Mouse (Mus musculus) layer of hippocampus, adult 11-12 months (tissue): ENCODE results near the gene Rrnad1.

Source experiments
- DNase-seq: peaks from one replicate; pipeline ENCODE4 v3.0.0; 2022; ENCODE audit warnings: low spot score

The Rrnad1 gene

DNA sequence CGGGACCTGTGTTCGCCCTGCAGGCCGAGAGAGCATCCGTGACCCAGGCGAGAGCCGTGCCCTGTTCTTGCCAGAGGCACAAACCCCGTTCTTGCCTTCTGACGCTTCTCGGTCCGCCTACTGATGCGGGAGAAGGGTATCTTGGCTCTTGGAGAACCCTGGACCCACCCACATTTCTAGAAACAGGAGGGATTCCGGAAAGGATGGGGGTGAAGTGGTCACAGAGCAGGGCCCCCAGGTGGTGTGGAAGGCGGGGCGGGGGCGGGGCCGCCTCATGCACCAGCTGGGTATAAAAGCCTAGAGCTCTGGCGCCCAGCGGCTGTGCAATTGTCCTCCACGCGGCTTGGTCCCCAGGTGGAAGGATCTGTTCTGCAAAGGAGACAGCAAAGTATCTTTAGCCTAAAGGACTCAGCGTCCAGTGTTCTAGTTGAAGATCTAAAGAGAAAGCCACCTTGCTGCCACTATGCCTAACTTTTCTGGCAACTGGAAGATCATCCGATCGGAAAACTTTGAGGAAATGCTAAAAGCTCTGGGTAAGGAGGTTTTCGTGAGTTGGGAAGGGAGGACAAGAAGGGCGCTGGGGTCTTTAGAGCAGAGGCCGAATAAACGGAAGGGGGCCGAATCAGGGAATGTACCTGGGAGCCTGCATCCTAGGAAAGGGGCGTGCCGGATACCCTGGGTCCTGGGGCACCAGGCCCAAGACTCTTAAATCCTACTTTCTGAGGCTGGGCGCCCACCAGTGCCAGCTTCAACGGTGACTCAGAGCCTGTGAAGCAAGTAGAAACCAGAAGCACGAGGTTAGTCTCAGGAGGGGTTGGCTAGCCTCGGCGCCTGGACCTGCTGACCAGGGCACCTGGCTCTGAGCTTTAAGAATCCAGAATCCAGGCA lies 18.1 kb upstream of the Rrnad1 start, which contains the start of gene Crabp2:
Gene Crabp2 (plus strand): TSS at position 289 of the 888 bp plus-strand sequence.
- no peak for DNase-seq

DNA sequence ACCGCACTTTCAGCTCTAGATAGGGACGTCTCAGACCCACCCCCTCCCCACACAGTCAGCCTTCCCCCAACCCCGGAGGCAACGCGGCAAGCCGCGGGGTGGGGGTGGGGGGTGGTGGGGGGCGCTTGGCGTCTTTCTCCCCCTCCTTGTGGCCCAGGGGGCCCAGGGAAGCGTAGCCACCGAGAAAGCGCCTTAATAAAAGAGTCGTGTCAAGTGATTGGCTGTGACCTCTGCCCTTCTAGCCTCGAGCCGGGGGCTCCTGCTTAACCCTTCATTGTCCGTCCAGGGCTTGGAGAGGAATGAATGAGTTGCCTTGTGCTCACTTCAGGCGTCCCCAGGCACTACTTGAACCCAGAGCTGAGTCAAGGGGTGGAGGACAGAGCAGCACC lies 17.3 kb upstream of the Rrnad1 start:
- DNase-seq = no peak

DNA sequence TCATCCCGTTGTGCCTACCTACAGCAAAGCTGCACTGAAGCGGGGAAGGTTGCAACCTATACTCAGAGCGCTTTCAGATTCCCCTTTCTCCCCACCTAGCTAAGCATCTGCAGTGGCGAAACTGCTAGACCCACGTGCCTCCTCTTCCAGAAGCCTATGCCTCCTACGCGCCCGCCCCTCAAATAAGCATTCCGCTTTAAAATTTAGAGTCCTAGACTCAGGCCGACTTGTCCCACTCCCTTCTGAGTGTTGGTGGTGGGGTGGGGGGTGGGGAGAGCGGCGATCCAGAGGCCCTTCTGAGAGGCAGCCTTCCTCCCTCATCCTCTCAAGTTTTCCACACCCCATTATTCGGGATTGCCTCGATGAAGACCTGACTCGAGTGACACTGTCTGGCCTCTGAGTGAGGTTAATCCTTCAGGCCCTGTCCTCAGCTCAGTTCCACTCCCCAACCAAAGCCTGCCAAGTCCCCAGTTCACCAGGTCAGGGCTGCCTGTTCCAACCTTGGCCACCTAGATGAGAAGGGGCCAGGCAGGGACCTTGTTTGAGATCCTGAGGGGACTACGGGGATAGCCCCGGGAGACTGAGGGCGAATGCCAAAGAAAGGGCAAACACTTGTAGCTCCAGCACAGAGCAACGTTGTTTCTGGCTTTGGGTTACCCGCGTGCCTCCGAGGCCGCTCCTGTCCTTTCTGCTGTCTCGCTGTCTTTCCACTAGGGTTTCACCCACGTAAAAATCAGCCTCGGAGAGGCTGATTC lies 16.7 kb upstream of the Rrnad1 start:
- no peak for DNase-seq

DNA sequence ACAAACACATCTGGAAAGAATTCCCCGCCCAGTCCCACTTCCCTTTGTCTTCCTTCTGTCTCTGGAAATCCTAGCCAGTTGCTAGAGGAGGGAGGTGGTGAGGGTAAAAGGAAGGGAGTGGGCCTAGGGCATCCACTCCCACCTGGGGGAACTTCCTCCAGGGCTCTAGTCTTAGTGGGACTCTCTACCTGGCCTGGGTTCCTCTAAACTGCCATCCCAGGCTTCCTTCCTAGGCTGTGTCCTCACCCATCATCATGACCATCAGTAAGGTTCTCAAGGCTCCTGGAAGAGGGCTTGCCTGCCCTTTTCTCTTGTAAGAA lies 16.0 kb upstream of the Rrnad1 start:
- no peak for DNase-seq

DNA sequence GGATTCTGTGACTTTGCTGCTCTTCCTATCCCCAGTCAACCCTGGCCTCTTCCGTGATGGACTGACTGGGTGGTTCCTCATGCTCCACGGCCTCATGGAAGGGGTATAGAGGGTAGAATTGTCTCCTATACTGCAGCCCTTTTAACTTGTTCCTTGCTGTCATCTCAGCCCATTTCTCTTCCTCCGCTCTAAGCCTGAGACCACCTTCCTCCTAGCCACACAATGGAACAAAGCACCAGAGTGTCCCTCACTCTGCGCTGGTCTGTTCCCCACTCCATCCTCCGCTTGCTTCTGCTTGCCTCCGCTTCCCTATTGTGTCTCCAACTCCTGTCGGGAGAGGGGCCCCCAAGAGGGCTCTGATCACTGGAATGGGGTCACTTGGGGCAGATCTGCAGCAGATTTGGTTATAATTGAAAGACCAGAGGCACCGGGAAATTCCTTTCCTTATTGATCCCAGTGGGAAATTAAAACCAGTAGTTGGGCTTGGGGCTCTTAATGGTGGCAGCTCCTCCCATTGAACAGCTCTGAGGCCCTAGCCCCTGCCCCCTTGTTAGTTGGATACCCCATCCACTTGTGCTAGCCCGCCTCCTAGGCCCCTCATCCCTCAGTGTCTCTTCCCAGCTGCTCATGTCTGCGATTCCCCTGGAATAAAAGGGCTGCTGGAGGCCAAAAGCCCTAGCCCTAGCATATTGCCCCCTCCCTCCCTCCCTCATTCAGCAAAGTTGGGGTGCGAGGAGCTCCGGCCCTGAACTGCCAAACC lies 15.4 kb upstream of the Rrnad1 start:
- no peak for DNase-seq

DNA sequence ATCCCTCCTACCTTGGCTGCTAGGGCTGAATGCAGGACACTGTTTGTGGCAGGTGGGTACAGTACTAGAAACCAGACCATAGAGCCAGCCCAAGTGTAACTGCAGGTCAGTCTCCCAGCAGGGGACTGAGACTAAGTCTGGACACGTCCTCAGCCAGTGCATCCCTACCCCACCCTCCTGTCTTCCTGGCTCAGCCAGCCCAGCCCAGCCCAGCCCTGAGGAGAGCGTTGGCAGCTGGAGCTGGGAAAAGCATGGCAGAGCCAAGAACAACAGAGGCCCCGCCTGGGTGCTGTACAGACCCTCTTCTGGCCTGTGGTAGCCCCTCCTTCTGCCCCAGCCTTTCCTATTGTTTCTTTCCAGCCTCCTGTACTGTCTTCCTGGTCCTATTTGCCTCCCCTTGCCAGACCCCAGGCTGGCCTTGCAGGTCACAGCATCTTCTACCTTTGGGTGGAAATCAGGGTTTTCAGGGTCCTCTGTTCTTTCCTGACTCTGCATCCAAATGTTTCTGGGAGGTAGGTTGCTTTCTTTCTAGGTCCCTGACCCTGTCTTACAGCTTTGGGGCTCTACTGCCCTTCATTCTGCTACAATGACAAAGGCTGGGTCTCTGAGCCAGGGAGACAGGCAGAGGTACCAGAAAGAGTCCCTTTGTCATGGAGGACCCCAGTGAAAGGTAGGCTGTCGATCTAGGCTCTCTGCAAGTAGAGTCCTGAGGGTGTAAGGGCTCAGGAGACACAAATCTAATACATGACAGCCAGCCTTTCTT lies 14.5 kb upstream of the Rrnad1 start:
- no peak for DNase-seq

DNA sequence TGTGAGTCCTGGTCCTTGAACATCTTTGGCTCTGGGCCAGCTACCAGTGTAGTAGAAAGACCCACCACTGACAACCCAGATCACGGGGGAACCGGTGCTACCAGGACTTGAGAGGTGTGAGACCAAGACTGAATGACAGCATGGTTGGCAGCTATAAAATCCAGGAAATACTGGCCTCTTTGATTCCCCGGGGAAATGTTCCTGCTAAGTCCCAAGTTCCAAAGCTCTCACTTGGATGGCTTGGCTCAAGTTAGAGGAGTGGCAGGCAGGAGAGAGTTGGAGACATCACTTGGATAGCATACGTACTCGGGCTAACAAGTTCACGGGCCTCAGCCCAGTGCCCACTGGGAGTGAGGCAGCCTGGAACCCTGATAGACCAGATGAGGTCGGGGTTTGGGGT lies 13.1 kb upstream of the Rrnad1 start:
- no peak for DNase-seq

DNA sequence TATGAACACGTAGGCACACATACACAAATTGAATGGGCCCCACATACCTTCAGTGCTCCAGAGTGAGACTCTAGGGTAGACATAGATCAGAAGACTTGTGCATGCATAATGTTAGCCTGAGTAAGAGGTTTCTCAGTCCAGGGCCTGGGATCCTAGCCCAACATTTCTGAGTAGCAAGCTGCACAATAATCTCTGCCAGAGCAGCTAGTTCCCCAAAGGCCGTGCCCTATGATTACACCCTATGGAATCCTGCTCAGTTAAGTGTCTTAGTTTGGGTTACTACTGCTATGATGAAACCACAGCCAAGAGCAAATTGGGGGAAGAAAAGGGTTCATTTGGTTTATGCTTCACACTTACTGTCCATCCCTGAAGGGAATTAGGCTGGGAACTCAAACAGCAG lies 12.0 kb upstream of the Rrnad1 start:
- no peak for DNase-seq

DNA sequence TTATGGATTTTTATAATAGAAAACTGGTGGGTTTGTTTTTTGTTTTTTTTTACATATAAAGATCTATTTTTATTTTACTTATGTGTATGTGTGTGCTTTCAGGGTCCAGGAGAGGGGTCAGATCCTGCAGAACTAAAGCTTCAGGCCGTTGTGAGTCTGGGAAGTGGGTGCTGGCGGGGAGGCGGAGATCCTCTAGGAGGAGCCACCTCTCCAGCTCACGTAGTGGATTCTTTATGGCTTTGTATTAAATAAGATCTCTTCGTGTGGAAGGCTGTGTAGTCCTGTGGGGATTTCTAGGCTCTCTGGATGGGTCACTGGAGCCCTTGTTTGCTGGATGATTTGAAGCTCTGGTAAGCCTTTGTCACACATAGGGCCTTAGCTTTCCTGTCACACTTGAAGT lies 10.1 kb upstream of the Rrnad1 start:
- no peak for DNase-seq

DNA sequence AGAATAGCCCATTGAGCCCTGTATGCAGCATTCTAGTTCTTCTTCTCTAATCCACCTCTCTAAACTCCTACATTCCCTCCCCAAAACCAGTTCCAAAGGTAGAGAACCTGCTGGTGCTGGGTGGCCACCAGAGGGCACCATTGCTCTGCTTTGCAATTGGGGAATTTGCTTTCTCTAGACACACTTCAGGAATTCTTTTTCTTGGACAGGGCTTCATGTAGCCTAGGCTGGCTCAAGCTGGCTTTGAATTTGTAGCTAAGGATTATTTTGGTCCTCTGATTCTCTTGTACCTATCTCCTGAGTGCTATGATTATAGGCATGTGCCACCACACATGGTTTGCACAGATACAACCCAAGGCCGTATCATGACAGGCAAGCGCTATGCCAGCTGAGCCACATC lies 5.3 kb upstream of the Rrnad1 start:
- peak; percentile 71 for DNase-seq

DNA sequence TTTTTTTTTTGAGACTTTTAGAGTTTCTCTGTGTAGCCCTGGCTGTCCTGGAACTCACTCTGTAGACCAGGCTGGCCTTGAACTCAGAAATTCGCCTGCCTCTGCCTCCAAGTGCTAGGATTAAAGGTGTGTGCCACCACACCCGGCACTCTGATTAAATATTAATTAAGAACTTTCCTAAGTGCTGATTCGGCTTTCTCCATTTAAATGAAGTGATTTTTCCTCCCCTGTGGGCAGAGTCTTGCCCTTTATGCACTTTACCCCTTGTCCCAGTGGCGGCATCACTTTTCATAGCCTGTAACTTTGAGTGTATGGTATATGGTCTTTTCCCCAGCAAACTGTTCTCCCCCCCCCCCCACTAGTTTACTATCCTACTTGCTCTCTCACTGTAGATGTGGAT lies 4.7 kb upstream of the Rrnad1 start:
- no peak for DNase-seq

DNA sequence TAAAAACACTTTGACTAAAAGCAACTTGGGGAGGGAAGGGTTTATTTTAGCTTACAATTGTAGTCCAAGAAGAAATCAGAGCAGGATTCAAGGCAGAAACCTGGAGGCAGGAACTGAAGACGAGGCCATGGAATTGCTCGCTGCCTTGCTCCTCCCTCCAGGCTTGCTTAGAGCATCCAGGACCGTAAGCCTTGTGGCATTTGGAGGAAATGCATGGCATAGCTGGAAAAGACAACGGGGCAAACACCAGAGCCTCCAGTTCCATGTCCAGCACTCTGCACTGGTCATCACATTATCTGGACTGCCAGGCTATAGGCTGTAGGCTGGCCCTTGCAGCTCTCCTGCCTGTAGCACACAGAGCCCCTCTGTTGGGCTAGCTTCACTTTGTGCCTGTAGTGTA lies 4.0 kb upstream of the Rrnad1 start:
- DNase-seq = no peak

DNA sequence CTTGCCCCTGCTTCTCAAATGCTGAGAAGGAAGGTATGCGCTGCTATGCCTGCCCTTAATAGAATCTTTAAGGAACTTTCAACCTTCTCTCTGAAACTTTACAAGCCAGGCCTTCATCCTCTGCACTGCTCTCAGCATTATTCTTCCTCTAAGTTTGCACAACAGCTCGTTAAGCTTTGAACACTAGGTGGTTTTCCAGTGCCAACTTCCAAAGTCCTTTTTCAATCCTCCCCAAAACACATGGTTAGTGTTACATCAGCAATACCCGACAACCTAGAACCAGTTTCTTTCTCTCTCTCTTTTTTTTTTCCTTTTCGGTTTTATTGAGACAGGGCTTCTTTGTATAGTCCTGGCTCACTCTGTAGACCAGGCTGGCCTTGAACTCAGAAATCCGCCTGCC lies 3.5 kb upstream of the Rrnad1 start:
- no peak for DNase-seq

DNA sequence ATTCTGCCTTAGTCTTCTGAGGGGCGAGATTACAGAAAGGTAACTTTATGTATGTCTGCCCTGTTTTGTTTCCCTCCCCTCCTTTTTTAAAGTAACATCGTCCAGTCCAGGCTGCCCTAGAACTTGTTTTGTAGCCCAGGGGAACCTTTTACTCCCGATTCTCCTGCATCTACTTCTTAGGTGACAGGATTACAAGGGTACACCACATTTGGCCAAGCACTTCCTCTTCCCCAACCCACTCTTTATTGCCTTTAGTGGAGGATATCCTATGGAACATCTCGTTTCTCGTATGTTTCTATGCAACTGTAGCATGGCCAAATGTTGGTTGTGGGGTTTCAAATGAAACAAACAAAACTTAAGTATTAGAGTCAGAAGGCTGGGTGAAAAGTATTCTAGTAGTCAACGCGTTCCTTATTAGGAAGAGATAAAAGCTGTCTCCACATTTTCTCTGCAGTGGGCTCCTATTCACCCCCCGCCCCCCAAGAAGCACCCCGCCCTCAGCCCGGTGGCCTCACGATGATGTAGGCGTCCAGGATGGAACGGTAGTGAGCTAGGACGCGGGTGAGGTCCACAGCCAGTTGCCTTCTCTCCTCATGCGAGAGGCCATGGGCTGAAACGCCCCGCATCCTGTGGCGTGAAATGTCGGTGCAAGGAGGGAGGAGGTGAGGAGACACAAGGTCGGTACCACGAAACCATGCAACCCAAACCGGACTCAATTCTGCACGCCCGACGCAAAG lies 1.0 kb downstream of the Rrnad1 start:
- DNase-seq = no peak

DNA sequence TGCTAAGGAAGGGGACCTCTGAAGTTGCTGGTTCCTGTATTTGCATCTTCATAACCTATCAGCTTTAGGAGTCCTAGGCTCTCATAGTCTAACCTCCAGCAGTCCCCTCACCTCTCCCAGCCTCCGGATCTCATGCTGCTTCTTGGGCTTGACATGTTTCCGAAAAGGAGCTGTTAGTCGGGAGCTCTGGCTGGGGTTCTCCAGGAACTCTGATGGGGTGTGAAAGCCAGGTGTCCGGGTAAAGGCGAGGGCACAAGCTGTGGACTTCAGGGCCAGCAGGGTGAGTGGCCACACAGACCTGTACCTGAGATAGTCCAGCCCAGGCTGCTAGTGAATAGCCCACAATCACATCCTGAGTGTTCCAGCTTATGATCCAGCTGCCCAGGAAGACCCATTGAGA lies 3.1 kb downstream of the Rrnad1 start:
- DNase-seq = no peak

DNA sequence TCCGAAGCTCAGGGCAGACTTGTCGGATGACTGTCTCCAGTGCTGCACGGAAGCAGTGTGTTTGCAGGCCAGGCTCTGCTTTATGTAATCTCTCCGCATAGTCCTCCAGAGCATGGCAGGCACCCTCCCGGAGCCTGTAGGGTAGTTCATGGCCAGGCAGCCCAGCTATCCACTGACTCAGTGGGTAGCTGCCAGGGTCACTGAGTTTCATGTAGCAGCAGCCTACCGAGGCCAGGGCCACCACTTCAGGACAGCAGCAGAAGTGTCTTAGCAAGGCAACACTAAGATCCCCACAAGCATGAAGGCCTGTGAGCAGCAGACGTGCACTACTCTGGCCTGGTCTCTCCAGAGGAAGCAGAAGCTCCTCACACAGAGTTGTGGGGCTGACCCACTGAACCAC lies 5.5 kb downstream of the Rrnad1 start:
- DNase-seq = no peak

DNA sequence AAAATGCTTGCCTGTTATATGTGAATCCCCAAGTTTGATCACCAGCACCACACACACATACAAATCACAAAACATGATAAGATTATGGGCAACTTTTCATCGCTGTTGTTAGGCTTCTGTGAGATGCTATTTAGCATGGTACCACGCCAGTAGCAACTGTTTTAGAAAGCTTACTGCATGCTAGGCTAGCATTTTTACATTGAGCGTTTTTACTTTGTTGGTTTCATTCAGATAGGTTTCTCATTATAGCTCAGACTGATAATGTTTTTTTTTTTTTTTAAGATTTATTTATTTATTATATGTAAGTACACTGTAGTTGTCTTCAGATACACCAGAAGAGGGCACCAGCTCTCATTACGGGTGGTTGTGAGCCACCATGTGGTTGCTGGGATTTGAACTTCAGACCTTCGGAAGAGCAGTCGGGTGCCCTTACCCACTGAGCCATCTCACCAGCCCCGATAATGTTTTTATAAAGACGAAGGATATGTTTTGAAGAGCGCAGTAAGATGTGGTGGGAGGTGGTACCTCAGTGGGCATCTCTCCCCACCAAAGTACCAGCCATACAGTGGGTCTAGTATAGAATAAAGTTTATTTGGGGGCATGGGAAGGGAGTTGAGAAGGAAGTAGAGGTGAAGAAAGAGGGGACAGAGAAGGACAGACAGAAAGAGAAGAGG lies 10.1 kb downstream of the Rrnad1 start:
- no peak for DNase-seq

DNA sequence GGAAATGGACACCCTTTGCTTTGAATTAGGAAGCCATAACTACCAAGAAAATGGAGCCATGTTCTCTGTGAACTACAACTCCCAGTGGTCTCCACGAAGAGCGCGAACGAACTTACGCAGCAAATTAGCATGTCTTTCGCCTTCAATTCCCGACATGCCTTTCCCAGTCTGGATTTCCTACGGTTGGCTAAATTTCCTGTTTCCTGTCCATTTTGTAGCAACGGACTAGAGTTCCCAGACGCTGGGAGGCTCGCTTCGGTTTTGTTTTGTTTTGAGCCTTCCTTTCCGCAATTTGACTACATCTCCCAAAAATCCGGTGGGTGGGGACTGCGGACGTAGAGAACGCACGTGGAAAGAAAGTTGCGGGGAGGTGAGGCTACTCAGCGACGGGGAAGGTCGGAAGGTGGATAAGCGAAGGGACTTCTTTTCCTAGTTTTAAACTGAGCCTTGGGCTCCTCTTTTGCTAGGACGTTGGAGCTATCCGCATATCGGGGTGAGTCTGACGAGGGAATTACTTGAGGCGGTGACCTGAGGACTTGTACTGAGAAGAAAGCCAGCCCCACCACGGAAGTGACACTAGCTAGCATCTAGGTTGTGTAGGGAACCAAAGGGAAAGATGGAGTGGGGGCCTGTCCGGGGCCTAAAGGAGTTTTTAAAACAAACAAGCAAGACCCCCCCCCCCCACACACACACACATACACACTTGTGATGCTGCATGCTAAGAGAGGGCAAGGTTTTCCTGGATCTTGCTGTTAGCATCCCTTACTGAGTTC lies 11.0 kb downstream of the Rrnad1 start, which contains the start of gene Mrpl24:
Gene Mrpl24 (plus strand): TSS at position 171 of the 773 bp plus-strand sequence.
- peak; percentile 91 for DNase-seq

DNA sequence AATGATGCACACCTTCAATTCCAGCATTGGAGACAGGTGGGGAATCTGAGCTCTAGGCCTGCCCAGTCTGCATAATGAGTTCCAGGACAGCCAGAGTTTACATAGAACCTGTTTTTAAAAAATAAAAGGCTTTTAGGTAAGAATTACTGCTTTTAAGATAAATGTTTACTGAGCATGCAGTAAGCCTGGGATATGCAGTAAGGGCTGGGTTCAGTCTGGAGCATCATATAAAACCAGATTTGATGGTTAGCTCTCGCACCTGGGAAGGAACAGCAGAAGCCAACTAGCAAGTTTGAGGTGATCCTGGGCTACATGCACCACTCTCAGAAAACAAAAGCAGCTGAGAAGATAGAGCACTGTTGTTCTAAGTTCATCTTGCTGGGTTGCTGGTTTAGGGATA lies 12.0 kb downstream of the Rrnad1 start:
- DNase-seq = no peak

DNA sequence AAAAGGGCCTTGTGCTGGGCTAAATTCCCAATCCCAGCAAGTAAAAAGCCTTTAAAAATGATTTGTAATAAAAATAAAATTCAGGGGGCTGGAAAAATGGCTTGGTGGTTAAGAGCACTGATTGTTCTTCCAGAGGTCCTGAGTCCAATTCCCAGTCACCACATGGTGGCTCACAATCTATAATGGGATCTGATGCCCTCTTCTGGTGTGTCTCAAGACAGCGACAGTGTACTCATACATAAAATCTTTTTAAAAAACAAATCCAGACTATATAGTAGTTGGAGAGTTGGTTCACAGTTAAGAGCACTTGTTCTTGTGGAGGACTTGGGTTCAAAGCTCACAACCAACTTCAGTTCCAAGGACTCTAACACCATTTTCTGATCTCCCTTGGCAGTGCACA lies 13.5 kb downstream of the Rrnad1 start:
- no peak for DNase-seq
